Mouse (Mus musculus) splenic B cell, adult 2 months (primary cell): ENCODE data around the gene Akirin2.
A peak's percentile ranks its signal among the peaks of the same experiment; 100 is the strongest.

Experiments
- DNase-seq: peaks from one replicate; pipeline ENCODE4 v3.0.0-alpha.2; 2011; ENCODE audit warnings: low read depth, low spot score
- H3K27me3 ChIP-seq: 2 replicates; pipeline ENCODE4 v1.6.1; 2012; ENCODE audit warnings: mild to moderate bottlenecking, low read length, moderate library complexity, mixed read lengths; ENCODE audit not compliant: control insufficient read depth, poor library complexity, insufficient read depth, severe bottlenecking
- H3K36me3 ChIP-seq: 2 replicates; pipeline ENCODE4 v1.6.1; 2012; ENCODE audit warnings: mild to moderate bottlenecking, low read length, moderate library complexity, mixed read lengths; ENCODE audit not compliant: control insufficient read depth, poor library complexity, insufficient read depth, severe bottlenecking

Akirin2 gene

DNA sequence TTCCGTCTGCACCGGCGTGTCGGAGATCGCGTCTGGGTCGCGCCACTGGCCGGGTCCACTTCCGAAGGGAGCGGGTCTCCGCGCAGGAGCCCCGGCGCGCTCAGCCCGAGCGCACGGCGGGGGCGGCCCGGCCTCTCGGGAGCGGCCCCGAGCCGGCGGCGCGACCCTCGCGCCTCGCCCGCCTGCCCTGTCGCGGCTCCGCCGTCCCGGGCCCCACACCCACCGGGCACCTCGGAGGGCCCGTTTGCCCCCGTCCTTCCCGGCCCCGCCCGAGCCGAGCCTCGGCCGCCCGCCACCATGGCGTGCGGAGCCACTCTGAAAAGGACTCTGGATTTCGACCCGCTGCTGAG lies at the start of gene Akirin2:
Gene Akirin2, plus strand, starts transcription at position 190 of the 350 bp plus-strand sequence.
- no peak for DNase-seq
- H3K27me3 ChIP-seq, result no peaks in the 10 kb centered on the region
- no peaks in the 10 kb centered on the region for H3K36me3 ChIP-seq

GRCm38 (mm10) chr4:34510305-34510704 lies 40.4 kb upstream of the Akirin2 start:
- H3K27me3 ChIP-seq, result no peaks in the 10 kb centered on the region
- no peaks in the 10 kb centered on the region for H3K36me3 ChIP-seq
- no peak for DNase-seq

GRCm38 (mm10) chr4:34522846-34523245 lies 27.9 kb upstream of the Akirin2 start:
- H3K27me3 ChIP-seq, result no peaks in the 10 kb centered on the region
- DNase-seq, result no peak

DNA sequence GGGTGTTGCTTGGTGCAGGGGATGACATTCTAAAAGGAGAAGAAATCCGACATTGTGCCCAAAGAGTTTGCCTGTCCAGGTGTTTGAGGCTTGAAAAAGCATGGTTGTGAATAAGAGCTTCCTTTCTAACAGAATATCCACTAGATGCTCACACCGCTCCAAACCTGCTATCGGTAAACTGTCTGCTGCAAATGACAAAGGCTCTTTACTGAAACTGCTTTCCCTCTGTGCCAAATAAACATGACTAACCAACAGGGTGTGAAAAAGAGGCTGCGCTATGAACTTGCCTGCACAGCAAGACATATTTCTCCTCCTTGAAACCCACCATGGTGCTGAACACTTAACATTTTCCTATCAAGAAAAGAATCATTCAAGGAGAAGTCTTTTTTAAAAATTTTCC lies 27.2 kb upstream of the Akirin2 start:
- no peak for DNase-seq
- no peaks in the 10 kb centered on the region for H3K36me3 ChIP-seq
- H3K27me3 ChIP-seq, result no peaks in the 10 kb centered on the region

More at GRCm38 (mm10) chr4:34522846-34523245, 27.9 kb upstream of the Akirin2 start:
- no peaks in the 10 kb centered on the region for H3K36me3 ChIP-seq

- peak; percentile 24 for DNase-seq
- H3K27me3 ChIP-seq, result no peaks in the 10 kb centered on the region
- no peaks in the 10 kb centered on the region for H3K36me3 ChIP-seq
Observed at GRCm38 (mm10) chr4:34526771-34527170, 24.0 kb upstream of the Akirin2 start.

DNA sequence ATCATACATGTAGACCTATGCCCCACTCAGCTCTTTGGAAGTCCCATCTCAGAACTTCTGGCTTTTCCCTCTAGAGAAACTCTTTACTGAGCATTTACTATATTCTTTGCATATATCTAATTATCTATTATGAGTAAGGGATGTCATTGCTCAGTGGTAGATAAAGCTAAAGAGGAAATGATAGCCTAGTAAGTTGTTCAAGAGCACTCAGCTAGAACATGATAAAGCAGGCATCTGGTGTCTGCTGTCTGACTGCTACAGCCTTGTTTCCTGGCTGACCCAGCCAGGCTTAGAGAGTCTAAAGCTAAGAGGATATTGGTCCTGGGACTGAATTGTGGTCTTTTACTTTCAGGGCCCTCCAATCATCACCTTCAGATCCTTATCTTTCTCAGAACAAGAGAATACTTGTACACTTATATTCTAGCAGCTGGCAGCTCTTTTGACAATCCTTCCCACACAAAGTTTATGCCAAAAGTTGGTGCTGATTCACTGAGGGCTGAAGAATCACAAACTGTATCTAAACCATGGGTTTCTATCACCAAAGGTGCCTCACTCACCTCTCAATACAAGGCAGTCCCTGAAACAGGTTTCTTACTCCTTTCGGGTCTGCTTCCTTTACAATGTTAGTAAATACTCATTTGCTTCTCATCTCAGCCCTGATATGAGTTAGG lies 22.2 kb upstream of the Akirin2 start:
- DNase-seq, result no peak
- no peaks in the 10 kb centered on the region for H3K27me3 ChIP-seq
- H3K36me3 ChIP-seq, result no peaks in the 10 kb centered on the region

- Histone ChIP-seq H3K27me3 (no peaks in the 10 kb centered on the region), H3K36me3 (no peaks in the 10 kb centered on the region)
- DNase-seq, result no peak
Observed at GRCm38 (mm10) chr4:34529379-34529778, 21.4 kb upstream of the Akirin2 start.

GRCm38 (mm10) chr4:34529941-34530340 lies 20.8 kb upstream of the Akirin2 start:
- DNase-seq, result no peak
- H3K27me3 ChIP-seq, result no peaks in the 10 kb centered on the region
- no peaks in the 10 kb centered on the region for H3K36me3 ChIP-seq

GRCm38 (mm10) chr4:34549981-34550747 lies 573 bp upstream of the Akirin2 start:
- no peaks in the 10 kb centered on the region for H3K36me3 ChIP-seq
- DNase-seq, result peak; percentile 95
- H3K27me3 ChIP-seq, result no peaks in the 10 kb centered on the region

GRCm38 (mm10) chr4:34551098-34551809 lies 517 bp downstream of the Akirin2 start:
- Histone ChIP-seq H3K27me3 (no peaks in the 10 kb centered on the region), H3K36me3 (no peaks in the 10 kb centered on the region)
- DNase-seq, result peak; percentile 57

DNA sequence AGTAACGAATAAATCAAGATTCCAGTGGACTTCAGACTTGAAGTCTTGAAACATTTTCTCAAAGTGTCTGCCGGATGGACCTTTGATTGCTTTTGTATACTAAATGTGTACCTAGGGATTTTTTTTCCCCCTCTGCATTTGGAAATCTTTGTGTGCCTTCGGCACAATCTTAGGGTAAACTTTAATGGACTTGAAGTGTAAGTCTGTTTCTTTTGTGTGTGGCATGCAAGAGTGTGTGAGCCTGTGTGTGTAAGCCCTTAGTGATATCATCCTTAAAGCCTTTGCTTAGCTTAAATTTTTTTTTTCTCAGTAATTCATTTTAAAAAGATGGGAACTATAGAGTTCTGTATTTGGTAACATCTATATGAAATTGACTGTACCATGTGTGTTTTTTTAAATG lies 1.2 kb downstream of the Akirin2 start:
- Histone ChIP-seq H3K27me3 (no peaks in the 10 kb centered on the region), H3K36me3 (no peaks in the 10 kb centered on the region)
- DNase-seq, result no peak

DNA sequence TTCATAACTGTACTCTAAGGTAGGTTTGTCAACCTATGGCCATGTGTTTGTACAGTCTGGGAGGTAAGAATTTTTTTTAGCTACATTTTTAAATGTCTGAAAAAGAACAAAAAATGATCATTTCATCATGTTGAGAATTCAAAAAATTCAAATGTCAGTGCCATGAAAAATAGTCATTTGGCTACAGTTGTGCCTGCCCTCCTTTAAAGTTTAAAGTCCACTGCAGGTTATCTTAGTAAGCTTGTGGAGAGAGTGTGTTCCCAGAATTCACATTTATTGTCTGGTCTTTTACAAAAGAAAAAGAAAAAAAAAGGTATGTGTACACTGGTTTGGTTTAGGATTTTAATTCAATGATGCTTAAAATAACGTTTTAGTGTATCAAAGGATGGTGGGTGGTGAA lies 3.9 kb downstream of the Akirin2 start:
- no peaks in the 10 kb centered on the region for H3K27me3 ChIP-seq
- no peak for DNase-seq
- H3K36me3 ChIP-seq, result no peaks in the 10 kb centered on the region

GRCm38 (mm10) chr4:34555604-34556003 lies 4.9 kb downstream of the Akirin2 start:
- H3K27me3 ChIP-seq, result no peaks in the 10 kb centered on the region
- no peak for DNase-seq
- no peaks in the 10 kb centered on the region for H3K36me3 ChIP-seq

DNA sequence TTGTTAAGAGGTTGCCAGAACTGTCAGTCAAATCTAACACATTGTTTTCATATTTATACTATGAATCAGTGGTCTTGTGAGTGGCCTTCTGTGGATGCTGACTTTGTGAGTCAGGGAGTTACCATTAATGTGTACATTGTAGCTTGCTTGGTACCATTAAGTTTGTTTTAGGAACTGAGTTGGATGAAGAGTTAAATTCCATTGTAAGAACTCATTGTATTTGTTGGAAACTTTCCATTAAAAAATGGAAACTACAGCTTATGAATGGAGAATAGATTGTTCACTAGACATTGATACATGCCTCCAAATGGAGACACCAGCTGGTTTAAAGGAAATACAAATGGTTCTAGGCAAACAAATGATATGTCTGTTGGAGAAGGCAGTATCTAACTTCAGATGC lies 5.4 kb downstream of the Akirin2 start:
- no peaks in the 10 kb centered on the region for H3K36me3 ChIP-seq
- DNase-seq, result no peak
- H3K27me3 ChIP-seq, result no peaks in the 10 kb centered on the region

- DNase-seq, result peak; percentile 78
- Histone ChIP-seq H3K27me3 (no peaks in the 10 kb centered on the region), H3K36me3 (peaks cover 3% of the 10 kb centered on the region; the same call in 1 of the 2 replicates)
Observed at GRCm38 (mm10) chr4:34560971-34561370, 10.2 kb downstream of the Akirin2 start.
